Mouse (Mus musculus) 3134 (cell line): ENCODE measurements around the gene Psmd3.
"Not testable (repeated sequence)": the region's sequence is repeated elsewhere in the genome, so short reads cannot be mapped to it uniquely, and the experiment has no call there.

Source experiments
- DNase-seq: peaks from one replicate; pipeline ENCODE4 v3.0.0-alpha.2; 2011; ENCODE audit warnings: low spot score; ENCODE audit not compliant: insufficient read length; ENCODE audit errors: extremely low read depth

Gene Psmd3

DNA sequence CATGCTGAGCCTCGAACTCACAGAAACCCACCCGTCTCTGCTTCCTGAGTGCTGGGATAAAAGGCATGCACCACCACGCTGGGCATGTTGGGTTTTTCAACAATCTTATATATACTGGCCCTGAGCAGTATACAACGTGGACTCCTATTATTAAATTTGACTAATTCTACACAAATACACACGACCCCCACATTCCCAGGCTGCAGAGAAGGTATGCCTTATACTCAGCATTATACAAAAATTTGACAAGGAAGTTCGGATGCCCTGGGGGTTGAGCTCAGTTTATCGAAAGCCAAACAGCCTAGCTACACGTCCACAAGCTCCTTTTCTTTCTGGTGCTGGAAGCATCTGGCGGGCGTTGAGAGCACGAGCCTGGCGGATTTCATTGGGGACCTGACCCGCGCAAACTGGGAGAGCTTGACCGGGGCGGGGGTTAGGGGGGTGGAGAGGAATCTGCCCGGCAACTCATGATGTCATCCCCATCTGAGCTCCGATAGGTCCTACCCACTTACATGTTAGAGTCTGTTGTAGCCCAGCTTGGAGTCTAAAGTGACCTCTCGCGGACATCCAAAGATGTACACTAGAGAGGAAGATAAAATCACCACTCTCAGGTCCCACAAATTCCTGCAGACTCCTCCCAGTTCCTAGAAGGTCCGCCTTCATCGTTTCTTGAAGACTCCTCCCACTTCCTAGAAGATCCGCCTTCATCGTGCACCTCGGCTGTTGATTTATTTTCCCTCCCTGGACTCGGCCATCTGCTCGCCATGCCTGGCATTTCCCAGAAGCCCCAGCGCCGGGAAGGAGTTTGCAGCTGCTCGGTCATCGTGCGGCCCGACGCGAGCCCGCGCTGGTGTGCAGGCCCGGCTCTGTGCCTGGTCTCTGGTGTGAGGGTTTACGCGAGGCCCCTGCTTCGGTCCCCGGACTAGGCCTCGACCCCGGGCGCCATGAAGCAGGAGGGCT, at the start of gene Psmd3:
Gene Psmd3 (plus strand): TSS at position 769 of the 960 bp plus-strand sequence.
- peak; percentile 93 for DNase-seq

DNA sequence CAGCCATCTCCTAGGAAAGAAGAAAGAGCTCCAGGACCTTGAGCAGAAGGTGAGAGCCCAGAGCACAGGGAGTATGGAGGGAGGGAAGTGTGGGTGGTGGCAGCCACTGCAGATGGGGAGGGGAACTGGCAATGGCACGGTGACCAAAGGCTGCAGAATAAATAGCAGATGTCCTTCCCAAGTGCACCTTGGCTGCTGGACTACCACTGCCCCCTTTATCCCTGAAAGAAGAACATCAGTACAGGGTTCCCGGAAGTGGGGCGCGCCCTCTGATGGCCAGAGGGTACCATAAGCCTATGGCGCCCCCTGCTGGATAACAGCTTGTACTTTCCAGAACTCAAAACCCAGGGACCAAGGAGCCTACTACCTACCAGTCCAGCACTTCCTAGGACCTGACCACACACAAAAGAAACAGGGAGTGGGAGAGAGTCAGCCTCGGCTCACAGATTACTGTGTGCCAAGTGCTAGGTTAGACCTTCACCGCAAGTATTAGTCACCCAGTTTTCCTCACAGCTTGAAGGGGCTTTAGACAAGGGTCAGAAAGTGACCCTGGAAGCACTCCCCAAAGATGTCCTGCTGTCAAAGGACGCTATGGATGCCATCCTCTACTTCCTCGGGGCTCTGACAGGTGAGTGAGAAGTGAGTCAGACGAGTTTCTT, 46.9 kb upstream of the Psmd3 start:
- DNase-seq = peak; percentile 30

DNA sequence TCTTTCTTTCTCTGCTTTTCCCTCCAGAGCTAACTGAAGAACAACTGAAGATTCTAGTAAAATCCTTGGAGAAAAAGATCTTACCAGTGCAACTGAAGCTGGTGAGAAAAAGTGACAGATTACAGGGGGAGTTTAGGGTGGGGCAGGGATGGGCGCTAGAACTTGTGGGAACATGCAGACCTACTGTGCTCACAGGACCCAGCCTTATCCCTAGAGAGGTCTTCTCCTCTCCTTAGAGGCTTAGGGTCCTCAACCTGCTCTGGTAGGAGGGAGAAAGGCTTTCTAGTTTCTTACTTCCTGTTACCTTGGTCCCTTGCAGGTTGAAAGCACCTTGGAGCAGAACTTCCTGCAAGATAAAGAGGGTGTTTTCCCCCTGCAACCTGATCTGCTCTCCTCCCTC, 44.9 kb upstream of the Psmd3 start:
- no peak for DNase-seq

DNA sequence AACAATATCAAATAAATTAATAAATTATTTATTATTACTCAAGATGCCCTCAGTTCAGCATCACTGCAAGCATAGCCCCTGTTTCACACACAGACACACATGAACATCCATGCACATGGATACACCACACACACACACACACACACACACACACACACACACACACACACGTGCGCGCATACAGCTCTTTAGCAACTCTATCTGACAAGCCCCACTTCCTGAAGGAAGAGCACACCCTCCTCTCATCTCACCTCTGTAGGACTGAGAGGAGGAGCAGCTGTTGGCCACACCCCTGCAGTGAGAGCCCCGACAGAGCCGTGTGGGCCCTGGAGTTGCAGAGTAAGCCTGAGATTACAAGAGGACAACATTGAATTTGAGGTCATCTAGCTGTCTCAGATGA, 42.3 kb upstream of the Psmd3 start:
- no peak for DNase-seq

DNA sequence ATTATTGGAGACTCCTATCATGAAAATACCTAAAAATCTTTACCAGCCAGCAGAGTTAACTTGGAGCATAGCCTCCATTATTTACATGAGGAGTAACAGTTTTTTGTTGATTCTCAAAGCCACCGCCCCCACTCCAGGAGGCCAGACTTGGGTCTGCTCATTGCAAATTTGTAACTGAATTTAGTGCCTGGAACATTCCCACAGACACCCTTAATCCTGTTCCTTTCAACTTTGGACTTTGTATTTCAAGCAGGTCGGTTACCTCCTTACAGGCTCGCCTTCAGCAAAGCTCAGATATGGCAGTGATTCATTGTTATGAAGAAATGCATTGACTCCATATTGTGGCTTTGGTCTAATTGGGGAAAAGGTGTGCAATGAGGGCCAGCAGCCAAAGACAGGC, 37.6 kb upstream of the Psmd3 start:
- DNase-seq = no peak

DNA sequence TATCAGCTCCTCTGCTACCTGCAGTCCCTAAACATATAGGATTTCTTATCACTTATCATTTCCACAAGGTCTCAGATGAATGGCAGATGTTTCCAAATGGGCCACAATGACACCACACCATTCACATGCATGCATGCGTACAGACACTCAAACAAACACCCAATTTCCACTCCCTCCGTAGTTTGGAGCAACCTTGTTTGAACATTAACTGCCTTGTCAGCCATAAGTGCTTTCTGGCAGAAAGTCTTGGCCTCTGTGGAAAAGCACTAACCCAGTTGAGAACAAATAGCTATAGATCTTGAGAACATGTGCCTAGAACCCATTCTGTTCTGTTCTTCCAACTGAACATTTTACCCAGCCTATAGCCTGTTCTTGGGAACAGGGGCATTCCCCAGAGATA, 36.4 kb upstream of the Psmd3 start:
- DNase-seq = no peak

DNA sequence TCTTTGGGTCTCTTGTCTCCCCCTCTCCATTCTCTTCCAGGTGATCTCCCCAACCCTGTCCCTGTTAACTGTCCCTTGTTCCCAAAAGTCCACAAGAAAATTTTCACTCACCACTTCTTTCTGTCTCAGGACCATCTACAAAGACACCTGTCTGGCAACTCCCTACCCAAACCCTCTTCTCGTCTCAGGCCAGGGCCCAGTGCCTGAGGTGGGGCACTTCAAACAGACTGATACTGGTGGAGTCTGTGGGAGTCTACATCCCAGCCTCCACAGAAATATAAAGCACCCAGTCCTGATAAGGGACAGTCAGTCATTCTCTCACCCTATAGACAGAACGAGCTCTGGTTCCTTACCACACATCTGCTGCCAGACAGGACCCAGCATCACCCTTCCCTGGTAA, 35.9 kb upstream of the Psmd3 start, which contains the start of gene Gsdma2:
Gene Gsdma2 (plus strand): TSS at position 301 of the 400 bp plus-strand sequence.
- DNase-seq = no peak

DNA sequence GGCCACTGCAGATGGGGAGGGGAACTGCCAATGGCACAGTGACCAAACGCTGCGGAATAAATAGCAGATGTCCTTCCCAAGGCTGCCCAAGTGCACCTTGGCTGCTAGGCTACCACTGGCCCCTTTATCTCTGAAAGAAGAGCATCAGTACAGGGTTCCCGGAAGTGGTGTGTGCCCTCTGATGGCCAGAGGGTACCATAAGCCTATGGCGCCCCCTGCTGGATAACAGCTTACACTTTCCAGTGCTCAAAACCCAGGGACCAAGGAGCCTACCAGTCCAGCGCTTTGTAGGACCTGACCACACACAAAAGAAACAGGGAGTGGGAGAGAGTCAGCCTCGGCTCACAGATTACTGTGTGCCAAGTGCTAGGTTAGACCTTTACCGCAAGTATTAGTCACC, 27.3 kb upstream of the Psmd3 start:
- DNase-seq = peak; percentile 19

DNA sequence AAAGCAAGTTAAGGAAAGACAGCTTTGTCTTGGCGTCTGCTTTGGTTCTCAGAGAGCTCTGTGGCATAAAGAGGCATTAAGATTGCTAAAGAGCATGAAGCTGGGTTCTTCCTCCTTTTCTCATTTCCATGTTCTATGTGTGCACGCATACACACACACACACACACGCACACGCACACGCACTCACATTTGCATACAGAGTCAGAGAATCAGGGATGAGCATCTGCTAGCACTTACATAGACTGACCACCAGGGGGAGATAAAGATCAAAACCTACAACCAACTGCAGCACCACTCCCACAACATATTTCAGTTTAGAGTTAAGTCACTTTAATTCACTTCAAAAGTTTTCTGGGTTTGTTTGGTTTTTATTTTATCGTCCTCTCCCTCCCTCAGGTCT, 21.8 kb upstream of the Psmd3 start:
- DNase-seq = peak; percentile 27

DNA sequence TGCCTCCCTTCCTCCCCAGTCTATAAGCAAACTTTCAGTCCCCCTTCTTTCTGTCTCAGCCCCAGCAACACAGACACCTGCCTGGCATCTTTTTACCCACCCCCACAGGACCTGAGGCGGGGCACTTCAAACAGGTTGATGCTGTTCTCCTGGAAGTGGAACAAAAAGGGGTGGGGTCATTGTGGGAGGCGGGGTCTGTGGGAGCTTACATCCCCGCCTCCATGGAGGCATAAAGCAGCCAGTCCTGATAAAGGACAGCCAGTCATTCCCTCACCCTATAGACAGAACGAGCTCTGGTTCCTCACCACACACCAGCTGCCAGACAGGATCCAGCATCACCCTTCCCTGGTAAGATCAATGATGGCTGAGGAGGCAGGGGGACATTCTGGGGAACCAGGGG, 18.3 kb upstream of the Psmd3 start, which contains the start of gene Gsdma:
Gene Gsdma (plus strand): TSS at position 261 of the 400 bp plus-strand sequence.
- DNase-seq = no peak

DNA sequence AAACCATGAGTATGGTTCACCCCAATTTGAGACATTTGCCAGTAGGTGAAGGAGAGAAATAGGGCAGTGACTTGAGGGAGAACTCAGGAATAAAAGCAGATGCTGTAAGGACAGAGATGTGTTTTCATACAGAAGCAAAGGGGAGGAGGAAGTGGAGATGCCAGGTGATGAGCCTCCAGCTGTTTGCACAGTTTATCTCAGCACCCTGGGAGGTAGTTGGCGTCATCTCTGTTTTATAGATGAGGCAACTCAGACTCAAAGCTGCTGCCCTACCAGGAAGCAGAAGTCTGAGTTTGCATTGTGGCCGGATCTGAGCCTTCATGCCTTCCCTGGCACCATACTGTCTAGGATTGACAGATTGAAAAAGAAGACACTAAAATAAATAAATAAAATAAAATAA, 13.4 kb upstream of the Psmd3 start:
- no peak for DNase-seq

DNA sequence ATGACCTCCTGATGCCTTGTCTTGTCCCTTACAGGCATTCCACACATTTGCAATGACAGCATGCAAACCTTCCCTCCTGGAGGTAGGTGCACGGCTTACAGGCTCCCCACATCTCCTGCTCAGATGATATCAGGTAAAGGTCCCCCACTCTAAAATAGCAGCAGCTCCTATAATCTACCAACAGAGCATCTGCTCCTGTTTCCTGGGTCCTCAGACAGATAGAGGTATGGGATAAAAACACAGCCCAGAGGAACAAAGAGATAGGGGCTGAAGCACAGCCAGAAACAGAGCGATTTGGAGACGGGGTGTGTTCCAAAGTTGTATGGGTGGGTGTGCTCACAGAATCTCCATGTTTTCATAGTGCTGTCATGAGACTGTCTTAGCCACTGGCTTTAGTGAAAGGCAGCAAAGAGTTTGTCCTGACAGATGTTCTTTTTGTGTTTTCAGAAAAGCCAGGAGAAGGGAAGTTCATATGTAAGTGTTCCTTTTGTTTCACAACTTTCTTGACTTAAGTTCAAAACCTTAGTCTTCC, 11.0 kb upstream of the Psmd3 start:
- no peak for DNase-seq

DNA sequence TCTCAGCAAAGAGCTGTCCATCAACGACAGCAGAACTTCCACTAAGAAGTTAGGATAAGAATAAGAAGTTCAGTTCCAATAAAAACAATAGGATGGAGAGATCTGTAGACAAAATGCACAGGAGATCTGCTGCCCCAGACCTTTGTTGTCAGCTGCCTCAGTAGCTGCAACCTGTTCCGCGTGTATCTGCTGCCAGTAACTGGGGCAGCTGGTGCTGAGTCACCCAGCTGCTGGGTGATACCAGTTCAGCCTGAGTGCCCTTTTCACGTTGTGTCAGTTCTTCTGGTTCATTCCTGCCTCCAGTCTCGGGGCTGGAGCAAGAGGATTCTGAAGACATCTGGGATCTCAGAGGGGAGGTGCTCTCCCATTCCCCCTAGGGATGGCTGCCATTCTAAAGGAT, 10.5 kb upstream of the Psmd3 start:
- DNase-seq = no peak

DNA sequence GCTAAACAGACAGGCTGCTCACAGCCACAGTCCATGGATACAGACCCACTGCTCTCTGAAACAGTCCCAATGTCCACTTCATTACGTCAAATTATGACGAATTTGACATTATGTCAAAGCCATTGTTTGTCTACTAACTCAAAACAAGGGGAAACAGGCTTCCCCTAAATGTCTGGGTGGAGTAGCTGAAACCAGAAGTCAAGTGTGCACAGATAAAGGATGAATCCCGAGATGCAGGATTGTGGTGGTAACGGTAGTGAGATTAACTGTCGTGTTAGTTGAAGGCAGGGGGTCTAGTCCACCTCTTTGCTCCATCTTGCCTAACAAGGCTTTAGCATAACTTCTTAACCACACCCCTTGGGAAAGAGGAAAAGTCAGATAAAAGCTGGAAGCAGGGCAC, 9.9 kb upstream of the Psmd3 start:
- no peak for DNase-seq

DNA sequence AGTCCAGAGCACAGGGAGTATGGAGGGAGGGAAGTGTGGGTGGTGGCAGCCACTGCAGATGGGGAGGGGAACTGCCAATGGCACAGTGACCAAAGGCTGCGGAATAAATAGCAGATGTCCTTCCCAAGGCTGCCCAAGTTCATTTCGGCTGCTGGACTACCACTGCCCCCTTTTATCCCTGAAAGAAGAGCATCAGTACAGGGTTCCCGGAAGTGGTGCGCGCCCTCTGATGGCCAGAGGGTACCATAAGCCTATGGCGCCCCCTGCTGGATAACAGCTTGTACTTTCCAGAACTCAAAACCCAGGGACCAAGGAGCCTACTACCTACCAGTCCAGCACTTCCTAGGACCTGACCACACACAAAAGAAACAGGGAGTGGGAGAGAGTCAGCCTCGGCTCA, 9.2 kb upstream of the Psmd3 start:
- DNase-seq = peak; percentile 52

DNA sequence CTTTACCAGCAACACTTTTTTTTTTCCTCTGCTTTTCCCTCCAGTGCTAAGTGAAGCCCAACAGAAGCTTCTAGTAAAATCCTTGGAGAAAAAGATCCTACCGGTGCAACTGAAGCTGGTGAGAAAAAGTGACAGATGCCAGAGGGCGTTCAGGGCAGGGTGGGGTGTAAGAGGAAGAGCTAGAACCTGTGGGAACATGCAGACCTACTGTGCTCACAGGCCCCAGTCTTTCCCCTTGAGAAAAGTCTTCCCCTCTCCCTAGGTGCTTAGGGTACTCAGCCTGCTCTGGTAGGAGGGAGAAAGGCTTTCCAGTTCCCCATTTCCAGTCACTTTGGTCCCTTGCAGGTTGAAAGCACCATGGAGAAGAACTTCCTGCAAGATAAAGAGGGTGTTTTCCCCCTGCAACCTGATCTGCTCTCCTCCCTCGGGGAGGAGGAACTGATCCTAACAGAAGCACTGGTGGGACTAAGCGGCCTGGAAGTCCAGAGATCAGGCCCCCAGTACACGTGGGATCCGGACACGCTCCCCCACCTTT, 6.5 kb upstream of the Psmd3 start:
- no peak for DNase-seq

DNA sequence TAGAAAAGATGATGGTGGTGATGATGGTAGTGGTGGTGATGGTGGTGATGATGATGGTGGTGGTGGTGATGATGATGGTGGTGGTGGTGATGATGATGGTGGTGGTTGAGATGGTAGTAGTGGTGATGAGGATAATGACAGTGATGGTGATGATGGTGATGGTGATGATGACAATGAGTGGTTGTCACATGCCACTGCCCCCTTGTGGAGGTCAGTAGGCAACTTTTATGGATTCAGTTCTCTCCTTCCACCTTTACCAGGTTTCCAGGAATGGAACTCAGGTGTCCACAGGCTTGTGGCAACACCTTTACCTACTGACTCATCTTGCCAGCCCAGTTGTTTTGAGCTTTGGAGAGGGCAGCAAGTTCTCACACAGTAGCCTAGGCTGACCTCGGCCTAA, 2.3 kb upstream of the Psmd3 start:
- no peak for DNase-seq

DNA sequence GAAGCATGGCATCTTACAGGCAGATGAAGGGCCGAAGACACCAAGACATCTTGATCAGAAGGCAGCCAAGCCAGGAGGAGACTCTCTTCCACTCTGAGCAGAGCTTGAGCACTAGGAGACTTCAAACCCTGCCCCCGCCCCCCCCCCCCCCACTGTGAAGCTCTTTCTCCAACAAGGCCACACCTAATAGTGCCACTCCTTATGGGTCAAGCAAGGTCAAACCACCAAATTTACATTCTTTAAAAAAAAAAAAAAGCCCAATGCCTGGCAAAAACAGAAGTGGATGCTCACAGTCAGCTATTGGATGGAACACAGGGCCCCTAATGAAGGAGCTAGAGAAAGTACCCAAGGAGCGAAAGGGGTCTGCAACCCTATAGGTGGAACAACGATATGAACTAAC, 1.8 kb upstream of the Psmd3 start:
- DNase-seq = not testable (repeated sequence)

DNA sequence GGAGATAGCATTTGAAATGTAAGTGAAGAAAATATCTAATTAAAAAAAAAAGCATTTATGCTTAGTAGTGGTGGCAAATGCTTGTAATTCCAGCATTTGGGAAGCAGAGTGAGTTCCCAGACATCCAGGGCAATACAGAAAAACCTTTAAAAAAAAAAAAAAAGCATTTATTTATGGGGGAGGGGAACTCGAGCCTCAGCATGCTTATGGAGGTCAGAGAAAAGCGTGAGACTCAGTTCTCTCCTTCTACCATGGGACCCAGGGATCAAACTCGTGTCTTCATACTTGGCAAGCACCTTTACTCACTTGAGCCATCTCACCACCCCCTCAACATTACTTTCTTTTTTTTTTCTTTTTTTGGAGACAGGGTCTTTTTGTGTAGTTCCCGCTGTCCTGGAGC, 1.2 kb upstream of the Psmd3 start:
- DNase-seq = no peak

DNA sequence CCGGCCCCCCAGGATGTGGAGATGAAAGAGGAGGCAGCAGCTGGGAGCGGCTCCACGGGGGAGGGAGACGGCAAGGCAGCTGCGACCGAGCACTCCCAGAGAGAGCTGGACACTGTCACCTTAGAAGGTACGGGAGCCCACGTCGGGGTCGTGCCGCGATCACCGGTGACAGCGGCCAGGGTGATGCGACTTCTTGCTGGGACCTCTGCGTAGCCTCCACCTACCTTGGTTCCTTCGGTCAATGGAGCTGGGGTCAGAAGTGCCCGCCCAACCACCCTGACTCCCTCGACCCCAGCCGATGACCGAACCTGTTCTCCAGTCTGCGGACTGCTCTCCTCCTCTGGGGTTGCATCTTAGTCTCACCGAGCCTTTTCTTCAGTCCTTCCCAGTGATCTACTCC, 457 bp downstream of the Psmd3 start:
- DNase-seq = no peak

DNA sequence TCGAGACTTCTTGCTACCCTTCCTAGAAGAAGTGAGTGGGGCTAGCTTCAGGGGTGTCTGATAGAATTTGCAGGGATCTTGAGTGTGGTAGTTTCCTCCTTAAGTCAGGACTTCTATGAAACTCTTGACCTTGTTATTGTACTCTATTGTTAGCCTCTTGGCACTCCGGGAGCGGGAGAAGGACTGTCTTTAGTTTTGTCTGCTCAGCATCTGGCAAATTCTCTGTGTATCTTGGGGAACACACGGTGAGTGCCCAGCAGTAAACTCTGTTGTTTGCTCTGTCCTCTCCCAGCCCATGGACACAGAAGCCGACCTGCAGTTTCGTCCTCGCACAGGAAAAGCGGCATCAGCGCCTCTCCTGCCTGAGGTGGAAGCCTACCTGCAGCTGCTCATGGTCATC, 3.3 kb downstream of the Psmd3 start:
- no peak for DNase-seq
